Mouse (Mus musculus): ENCODE data around the gene Lcmt1.

DNA sequence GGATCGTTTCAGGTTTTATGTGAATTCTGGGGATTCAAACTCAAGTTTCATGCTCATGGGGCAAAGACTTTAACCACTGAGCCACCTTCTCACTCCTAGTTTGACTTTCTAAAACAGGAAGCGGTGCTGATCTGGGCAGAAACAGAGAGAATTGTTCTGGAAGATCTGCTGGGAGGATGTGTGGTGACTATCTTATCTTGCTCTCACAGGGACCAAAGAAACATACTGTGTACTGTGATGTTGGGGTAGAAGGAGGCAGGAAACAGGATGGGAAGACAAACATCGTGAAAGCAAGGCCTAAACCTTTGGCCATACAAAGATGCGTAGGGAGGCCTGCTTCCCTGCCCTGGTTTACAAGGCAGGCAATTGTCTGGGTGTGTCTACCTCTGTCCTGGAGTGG, 89.7 kb downstream of the Lcmt1 start:
- TF ChIP-seq GATA1 (IDR thresholded peaks at IDR 0.05; ENCODE audit: low read length) (peak; percentile 53; the same call in 1 of the 2 replicates), TAL1 (IDR thresholded peaks at IDR 0.05; ENCODE audit: low read length) (peak; percentile 71)

All from erythroblast, embryonic 14.5 days (primary cell).